Mouse (Mus musculus): ENCODE data around the gene Grm4.

- TF ChIP-seq GATA1 (IDR thresholded peaks at IDR 0.05; ENCODE audit: borderline replicate concordance, low read length) (no peak), FLI1 (IDR thresholded peaks at IDR 0.05; ENCODE audit: low read length) (no peak)
These were observed 63.2 kb downstream of the Grm4 start for GRCm38 (mm10) chr17:27457863-27458494.
